Mouse (Mus musculus): ENCODE measurements around the gene Strn4. TPM values are rescaled to one million over a fixed set of nuclear protein-coding genes. Genes with fewer than 3 reads are reported as not detected.

Strn4 gene
- 128 and 148 TPM in 2 replicates for total RNA-seq (2014; rRNA removed; ENCODE audit: low replicate concordance)
- 55.5 and 61.1 TPM in 2 replicates for polyA plus RNA-seq (2015; fragmentation: Nextera tagmentation; extraction: Ambion mirVana)

DNA sequence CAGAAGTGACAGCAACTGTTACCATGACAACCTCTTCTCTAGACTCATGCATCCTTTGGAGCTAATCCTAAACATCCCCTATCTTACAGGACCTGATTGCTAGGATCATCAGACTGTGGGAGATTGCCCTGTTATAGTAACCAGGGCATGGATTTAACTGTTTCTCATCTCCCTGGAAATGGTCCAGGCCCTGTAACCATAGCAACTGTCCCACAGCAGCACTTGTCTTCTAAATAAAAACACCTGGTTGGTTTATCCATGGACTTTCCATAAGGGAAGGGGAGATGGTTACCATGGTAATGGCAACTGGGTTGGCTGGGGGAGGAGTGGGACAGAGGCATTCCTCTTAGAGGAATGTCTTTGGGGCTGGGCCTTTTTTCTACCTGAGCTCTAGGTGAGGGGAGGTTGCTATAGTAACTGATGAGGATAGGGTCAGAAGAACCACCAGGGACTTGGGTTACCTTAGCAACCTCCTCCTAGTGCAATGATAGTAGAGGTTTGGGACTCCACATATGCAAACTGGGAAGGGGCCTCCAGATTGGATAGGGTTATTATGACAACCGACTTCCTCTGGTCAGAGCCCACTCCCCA lies at the start of gene Strn4:
Gene Strn4 (plus strand): TSS at position 539 of the 591 bp plus-strand sequence.
- Histone ChIP-seq H3K9ac (replicated peaks; ENCODE audit: low read depth, low read length) (peak within 1 kb of the TSS; percentile 97), H3K4me1 (ENCODE audit: control insufficient read depth, insufficient read depth) (peaks cover 39% of the 10 kb centered on the region), H3K36me3 (replicated peaks; ENCODE audit: control insufficient read depth, insufficient read depth, low read length) (peaks cover 22% of the 10 kb centered on the region), H3K9me3 (replicated peaks; ENCODE audit: control insufficient read depth, low read length) (no peaks in the 10 kb centered on the region), H3K27me3 (ENCODE audit: control insufficient read depth, insufficient read depth, low read length) (no peaks in the 10 kb centered on the region), H3K4me3 (ENCODE audit: low read depth, low read length) (peak within 1 kb of the TSS; percentile 95), H3K4me2 (ENCODE audit: low read depth, low read length) (peak within 1 kb of the TSS; percentile 95), H3K27ac (ENCODE audit: low read depth) (peak within 1 kb of the TSS; percentile 91)
- ATAC-seq (ENCODE audit: insufficient read depth, low read depth) = no peak
- TF ChIP-seq CTCF (IDR thresholded peaks at IDR 0.05; ENCODE audit: low read depth) (no peak), EP300 (IDR thresholded peaks at IDR 0.05; ENCODE audit: low read depth) (no peak)
- no peak for DNase-seq (ENCODE audit: low spot score)
- WGBS = 10% methylated on average over 1 of the region's 1 CpGs

DNA sequence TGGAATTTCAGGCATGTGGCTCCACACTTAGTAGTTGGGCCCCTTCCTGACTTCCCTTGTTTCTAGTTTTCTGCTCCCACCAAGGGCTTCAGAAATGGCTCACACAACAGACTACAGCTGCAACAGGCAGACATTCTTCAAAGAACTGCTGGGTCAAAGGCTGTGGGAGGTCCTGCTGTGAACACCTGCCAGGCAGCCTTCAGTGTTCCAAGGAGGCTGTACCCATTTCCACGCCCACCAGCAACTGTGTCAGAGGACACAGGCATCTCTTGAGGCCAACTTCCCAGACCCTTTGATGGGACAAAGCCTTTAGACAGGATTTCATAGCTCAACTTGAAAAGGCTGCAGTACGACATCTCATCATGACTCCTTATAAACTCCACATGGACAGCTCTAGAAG lies 49.2 kb upstream of the Strn4 start:
- Histone ChIP-seq H3K4me1 (ENCODE audit: control insufficient read depth, insufficient read depth) (peaks cover 3% of the 10 kb centered on the region; the same call in 1 of the 2 replicates), H3K4me2 (ENCODE audit: low read depth, low read length) (no peak overlapping the region), H3K4me3 (ENCODE audit: low read depth, low read length) (no peak overlapping the region), H3K27ac (ENCODE audit: low read depth) (peak overlapping the region; percentile 7; the same call in 1 of the 2 replicates), H3K9me3 (replicated peaks; ENCODE audit: control insufficient read depth, low read length) (no peaks in the 10 kb centered on the region), H3K9ac (replicated peaks; ENCODE audit: low read depth, low read length) (no peak overlapping the region), H3K36me3 (replicated peaks; ENCODE audit: control insufficient read depth, insufficient read depth, low read length) (no peaks in the 10 kb centered on the region), H3K27me3 (ENCODE audit: control insufficient read depth, insufficient read depth, low read length) (no peaks in the 10 kb centered on the region)
- 73% methylated on average over 2 of the region's 2 CpGs for WGBS
- TF ChIP-seq CTCF (IDR thresholded peaks at IDR 0.05; ENCODE audit: low read depth) (no peak), EP300 (IDR thresholded peaks at IDR 0.05; ENCODE audit: low read depth) (no peak)
- no peak for ATAC-seq (ENCODE audit: insufficient read depth, low read depth)
- no peak for DNase-seq (ENCODE audit: low spot score)

DNA sequence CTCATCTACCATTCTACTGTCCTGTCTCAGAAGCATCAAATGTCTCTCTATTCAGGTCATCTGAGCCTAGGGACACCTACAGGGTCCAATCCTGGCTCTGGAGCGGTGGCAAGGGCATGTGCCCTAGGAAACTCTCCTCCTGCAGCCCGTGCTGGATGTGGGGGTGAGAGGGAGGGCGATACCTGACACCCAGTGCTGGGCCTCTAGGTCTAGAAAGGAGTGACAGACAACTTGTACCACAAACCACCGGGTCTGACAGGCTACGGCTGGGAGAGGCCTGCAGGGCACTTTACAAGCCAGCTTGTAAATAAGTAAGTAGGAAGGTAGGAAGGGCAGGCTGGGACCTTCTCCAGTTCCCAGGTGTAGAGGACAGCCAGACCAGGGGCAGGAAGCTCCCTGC lies 39.8 kb upstream of the Strn4 start:
- no peaks in the 10 kb centered on the region for H3K27me3 ChIP-seq (ENCODE audit: control insufficient read depth, insufficient read depth, low read length)
- no peak overlapping the region for H3K4me2 ChIP-seq (ENCODE audit: low read depth, low read length)
- peaks cover 6% of the 10 kb centered on the region; the same call in 1 of the 2 replicates for H3K9me3 ChIP-seq (replicated peaks; ENCODE audit: control insufficient read depth, low read length)
- no peaks in the 10 kb centered on the region for H3K36me3 ChIP-seq (replicated peaks; ENCODE audit: control insufficient read depth, insufficient read depth, low read length)
- no peak overlapping the region for H3K9ac ChIP-seq (replicated peaks; ENCODE audit: low read depth, low read length)
- no peak overlapping the region for H3K27ac ChIP-seq (ENCODE audit: low read depth)
- no peaks in the 10 kb centered on the region; the same call in 1 of the 2 replicates for H3K4me1 ChIP-seq (ENCODE audit: control insufficient read depth, insufficient read depth)
- TF ChIP-seq EP300 (IDR thresholded peaks at IDR 0.05; ENCODE audit: low read depth) (no peak), CTCF (IDR thresholded peaks at IDR 0.05; ENCODE audit: low read depth) (no peak)
- ATAC-seq (ENCODE audit: insufficient read depth, low read depth) (no peak), DNase-seq (ENCODE audit: low spot score) (no peak)
- H3K4me3 ChIP-seq (ENCODE audit: low read depth, low read length) = no peak overlapping the region
- WGBS = 60% methylated on average over 5 of the region's 5 CpGs

GRCm38 (mm10) chr7:16780076-16780475 lies 35.6 kb upstream of the Strn4 start:
- Histone ChIP-seq H3K9ac (replicated peaks; ENCODE audit: low read depth, low read length) (no peak overlapping the region), H3K4me3 (ENCODE audit: low read depth, low read length) (no peak overlapping the region), H3K4me1 (ENCODE audit: control insufficient read depth, insufficient read depth) (peaks cover 28% of the 10 kb centered on the region), H3K36me3 (replicated peaks; ENCODE audit: control insufficient read depth, insufficient read depth, low read length) (no peaks in the 10 kb centered on the region), H3K9me3 (replicated peaks; ENCODE audit: control insufficient read depth, low read length) (no peaks in the 10 kb centered on the region), H3K27ac (ENCODE audit: low read depth) (peak overlapping the region; percentile 26; the same call in 1 of the 2 replicates), H3K4me2 (ENCODE audit: low read depth, low read length) (no peak overlapping the region), H3K27me3 (ENCODE audit: control insufficient read depth, insufficient read depth, low read length) (no peaks in the 10 kb centered on the region)
- DNase-seq (ENCODE audit: low spot score) (no peak), ATAC-seq (ENCODE audit: insufficient read depth, low read depth) (no peak)
- 47% methylated on average over 5 of the region's 5 CpGs for WGBS
- TF ChIP-seq EP300 (IDR thresholded peaks at IDR 0.05; ENCODE audit: low read depth) (no peak), CTCF (IDR thresholded peaks at IDR 0.05; ENCODE audit: low read depth) (no peak)

GRCm38 (mm10) chr7:16780825-16781554 lies 34.7 kb upstream of the Strn4 start, which contains the start of gene Slc1a5:
Slc1a5 (plus strand) TSS chr7:16781340.
- TF ChIP-seq CTCF (IDR thresholded peaks at IDR 0.05; ENCODE audit: low read depth) (0 out of 2 replicates have a peak, but pooled peaks have one; percentile 14), EP300 (IDR thresholded peaks at IDR 0.05; ENCODE audit: low read depth) (no peak)
- ATAC-seq (ENCODE audit: insufficient read depth, low read depth) (peak; percentile 71), DNase-seq (ENCODE audit: low spot score) (peak; percentile 93)
- WGBS = 3% methylated on average over 34 of the region's 34 CpGs
- Histone ChIP-seq H3K27me3 (ENCODE audit: control insufficient read depth, insufficient read depth, low read length) (no peaks in the 10 kb centered on the region), H3K9me3 (replicated peaks; ENCODE audit: control insufficient read depth, low read length) (no peaks in the 10 kb centered on the region), H3K9ac (replicated peaks; ENCODE audit: low read depth, low read length) (peak within 1 kb of the TSS; percentile 79), H3K27ac (ENCODE audit: low read depth) (peak within 1 kb of the TSS; percentile 50), H3K4me3 (ENCODE audit: low read depth, low read length) (peak within 1 kb of the TSS; percentile 76), H3K36me3 (replicated peaks; ENCODE audit: control insufficient read depth, insufficient read depth, low read length) (no peaks in the 10 kb centered on the region), H3K4me2 (ENCODE audit: low read depth, low read length) (peak within 1 kb of the TSS; percentile 96), H3K4me1 (ENCODE audit: control insufficient read depth, insufficient read depth) (peaks cover 28% of the 10 kb centered on the region)
